Mouse (Mus musculus): ENCODE measurements at regions not wholly inside any gene's neighbourhood (a gene's known extent, or its start where the extent isn't known, plus 50 kb on each side); places are given as distances from the start of the nearest gene placed in this dataset.

GRCm38 (mm10) chr11:113026994-113027393 lies 245.0 kb downstream of the Sox9 start:
- DNase-seq = no peak
- H3K36me3 ChIP-seq (ENCODE audit: control insufficient read depth, insufficient read depth, low read length) = no peaks in the 10 kb centered on the region
- TF ChIP-seq CTCF (conservative IDR thresholded peaks at IDR 0.05; ENCODE audit: insufficient read depth, insufficient read length, low read depth, low read length) = no peak
- WGBS = 44% methylated on average over 6 of the region's 6 CpGs
- no peaks in the 10 kb centered on the region for H3K27me3 ChIP-seq (replicated peaks; ENCODE audit: control insufficient read depth, insufficient read depth, low read length)
- no peak overlapping the region for H3K4me3 ChIP-seq (ENCODE audit: insufficient read depth, low read depth, low read length)
- H3K27ac ChIP-seq (ENCODE audit: insufficient read depth, low read depth, low read length) = no peak overlapping the region
- H3K4me1 ChIP-seq (ENCODE audit: control insufficient read depth, insufficient read depth, low read length) = no peaks in the 10 kb centered on the region

- H3K4me3 ChIP-seq (ENCODE audit: insufficient read depth, low read depth, low read length) = no peak overlapping the region
These were observed 246.4 kb downstream of the Sox9 start for GRCm38 (mm10) chr11:113028235-113028919.

GRCm38 (mm10) chr11:113031405-113031804 lies 249.4 kb downstream of the Sox9 start:
- peak; percentile 84 for DNase-seq
- no peaks in the 10 kb centered on the region for H3K4me1 ChIP-seq (ENCODE audit: control insufficient read depth, insufficient read depth, low read length)
- H3K27ac ChIP-seq (ENCODE audit: insufficient read depth, low read depth, low read length) = no peak overlapping the region
- H3K36me3 ChIP-seq (ENCODE audit: control insufficient read depth, insufficient read depth, low read length) = no peaks in the 10 kb centered on the region
- H3K27me3 ChIP-seq (replicated peaks; ENCODE audit: control insufficient read depth, insufficient read depth, low read length) = no peaks in the 10 kb centered on the region
- H3K4me3 ChIP-seq (ENCODE audit: insufficient read depth, low read depth, low read length) = no peak overlapping the region
- 36% methylated on average over 8 of the region's 8 CpGs for WGBS
- no peak for TF ChIP-seq POLR2A (IDR thresholded peaks at IDR 0.05; ENCODE audit: low read depth, low read length)
- TF ChIP-seq CTCF (conservative IDR thresholded peaks at IDR 0.05; ENCODE audit: insufficient read depth, insufficient read length, low read depth, low read length) = no peak

More at GRCm38 (mm10) chr11:113028235-113028919, 246.4 kb downstream of the Sox9 start:
- 89% methylated on average over 8 of the region's 8 CpGs for WGBS
- TF ChIP-seq CTCF (conservative IDR thresholded peaks at IDR 0.05; ENCODE audit: insufficient read depth, insufficient read length, low read depth, low read length) (no peak), POLR2A (IDR thresholded peaks at IDR 0.05; ENCODE audit: low read depth, low read length) (no peak)
- Histone ChIP-seq H3K27me3 (replicated peaks; ENCODE audit: control insufficient read depth, insufficient read depth, low read length) (no peaks in the 10 kb centered on the region), H3K27ac (ENCODE audit: insufficient read depth, low read depth, low read length) (no peak overlapping the region), H3K36me3 (ENCODE audit: control insufficient read depth, insufficient read depth, low read length) (no peaks in the 10 kb centered on the region), H3K4me1 (ENCODE audit: control insufficient read depth, insufficient read depth, low read length) (no peaks in the 10 kb centered on the region)
- no peak for DNase-seq

- H3K4me3 ChIP-seq (ENCODE audit: insufficient read depth, low read depth, low read length) = no peak overlapping the region
- no peak for TF ChIP-seq POLR2A (IDR thresholded peaks at IDR 0.05; ENCODE audit: low read depth, low read length)
- TF ChIP-seq CTCF (conservative IDR thresholded peaks at IDR 0.05; ENCODE audit: insufficient read depth, insufficient read length, low read depth, low read length) = no peak
- no peak for DNase-seq
- no peak overlapping the region for H3K27ac ChIP-seq (ENCODE audit: insufficient read depth, low read depth, low read length)
- WGBS = 91% methylated on average over 8 of the region's 8 CpGs
- H3K36me3 ChIP-seq (ENCODE audit: control insufficient read depth, insufficient read depth, low read length) = no peaks in the 10 kb centered on the region
- H3K4me1 ChIP-seq (ENCODE audit: control insufficient read depth, insufficient read depth, low read length) = no peaks in the 10 kb centered on the region
- H3K27me3 ChIP-seq (replicated peaks; ENCODE audit: control insufficient read depth, insufficient read depth, low read length) = no peaks in the 10 kb centered on the region
These were observed 250.6 kb downstream of the Sox9 start for GRCm38 (mm10) chr11:113032487-113033228.

GRCm38 (mm10) chr11:113034911-113035310 lies 252.9 kb downstream of the Sox9 start:
- H3K4me3 ChIP-seq (ENCODE audit: insufficient read depth, low read depth, low read length) = no peak overlapping the region
- H3K27me3 ChIP-seq (replicated peaks; ENCODE audit: control insufficient read depth, insufficient read depth, low read length) = no peaks in the 10 kb centered on the region
- no peaks in the 10 kb centered on the region for H3K4me1 ChIP-seq (ENCODE audit: control insufficient read depth, insufficient read depth, low read length)
- TF ChIP-seq POLR2A (IDR thresholded peaks at IDR 0.05; ENCODE audit: low read depth, low read length) (no peak), CTCF (conservative IDR thresholded peaks at IDR 0.05; ENCODE audit: insufficient read depth, insufficient read length, low read depth, low read length) (no peak)
- no peak for DNase-seq
- WGBS = 92% methylated on average over 13 of the region's 13 CpGs
- H3K36me3 ChIP-seq (ENCODE audit: control insufficient read depth, insufficient read depth, low read length) = no peaks in the 10 kb centered on the region
- H3K27ac ChIP-seq (ENCODE audit: insufficient read depth, low read depth, low read length) = no peak overlapping the region

- DNase-seq = no peak
- H3K27ac ChIP-seq (ENCODE audit: insufficient read depth, low read depth, low read length) = no peak overlapping the region
These were observed 255.7 kb downstream of the Sox9 start for GRCm38 (mm10) chr11:113037736-113038135.

GRCm38 (mm10) chr11:113042710-113043109 lies 260.7 kb downstream of the Sox9 start:
- 70% methylated on average over 5 of the region's 5 CpGs for WGBS
- H3K4me3 ChIP-seq (ENCODE audit: insufficient read depth, low read depth, low read length) = no peak overlapping the region
- no peak for DNase-seq
- H3K27ac ChIP-seq (ENCODE audit: insufficient read depth, low read depth, low read length) = no peak overlapping the region
- H3K4me1 ChIP-seq (ENCODE audit: control insufficient read depth, insufficient read depth, low read length) = no peaks in the 10 kb centered on the region
- no peaks in the 10 kb centered on the region for H3K36me3 ChIP-seq (ENCODE audit: control insufficient read depth, insufficient read depth, low read length)
- no peaks in the 10 kb centered on the region for H3K27me3 ChIP-seq (replicated peaks; ENCODE audit: control insufficient read depth, insufficient read depth, low read length)
- no peak for TF ChIP-seq CTCF (conservative IDR thresholded peaks at IDR 0.05; ENCODE audit: insufficient read depth, insufficient read length, low read depth, low read length)
- TF ChIP-seq POLR2A (IDR thresholded peaks at IDR 0.05; ENCODE audit: low read depth, low read length) = no peak

More at GRCm38 (mm10) chr11:113037736-113038135, 255.7 kb downstream of the Sox9 start:
- Histone ChIP-seq H3K4me1 (ENCODE audit: control insufficient read depth, insufficient read depth, low read length) (no peaks in the 10 kb centered on the region), H3K27me3 (replicated peaks; ENCODE audit: control insufficient read depth, insufficient read depth, low read length) (no peaks in the 10 kb centered on the region), H3K4me3 (ENCODE audit: insufficient read depth, low read depth, low read length) (no peak overlapping the region), H3K36me3 (ENCODE audit: control insufficient read depth, insufficient read depth, low read length) (no peaks in the 10 kb centered on the region)
- 89% methylated on average over 4 of the region's 4 CpGs for WGBS
- no peak for TF ChIP-seq POLR2A (IDR thresholded peaks at IDR 0.05; ENCODE audit: low read depth, low read length)
- TF ChIP-seq CTCF (conservative IDR thresholded peaks at IDR 0.05; ENCODE audit: insufficient read depth, insufficient read length, low read depth, low read length) = no peak

Measured in kidney, adult 2 months (tissue).